Mouse (Mus musculus) heart, embryonic 12.5 days (tissue): ENCODE data around the gene Krtap3-3. TPM values are rescaled to one million over a fixed set of nuclear protein-coding genes. Genes with fewer than 3 reads are reported as not detected.

Experiments used
- polyA plus RNA-seq: library from polyadenylated mRNA; unstranded; fragments of >200 nt; fragmentation: Nextera tagmentation; extraction: Ambion mirVana; gene quantifications from 2 replicates; pipeline ENCODE4 v1.2.1, GENCODE M21; 2016

The Krtap3-3 gene
- polyA plus RNA-seq, 1 experiment from 2014 or later = not detected

Other genes with a start within 250 kb of the Krtap3-3 start
- not detected in 2 replicates for gene Krt25, start 227.9 kb downstream of the Krtap3-3 start, polyA plus RNA-seq
- gene Krt26, start 212.9 kb downstream of the Krtap3-3 start, polyA plus RNA-seq = not detected in 2 replicates
- gene Krt27, start 199.8 kb downstream of the Krtap3-3 start, polyA plus RNA-seq = 0.12 TPM in 1 of 2 replicates, not detected in the other
- gene Krt28, start 176.0 kb downstream of the Krtap3-3 start, polyA plus RNA-seq = 0.12 and 0.20 TPM in 2 replicates
- 16.6 and 18.8 TPM in 2 replicates for gene Krt10, start 161.5 kb downstream of the Krtap3-3 start, polyA plus RNA-seq
- not detected in 2 replicates for gene Krt12, start 128.6 kb downstream of the Krtap3-3 start, polyA plus RNA-seq
- 3.6 and 4.1 TPM in 2 replicates for gene Krt20, start 112.7 kb downstream of the Krtap3-3 start, polyA plus RNA-seq
- 0.27 and 0.52 TPM in 2 replicates for gene Krt23, start 57.7 kb downstream of the Krtap3-3 start, polyA plus RNA-seq
- not detected in 2 replicates for gene Krt39, start 29.5 kb downstream of the Krtap3-3 start, polyA plus RNA-seq
- gene Krt40, start 7.7 kb downstream of the Krtap3-3 start, polyA plus RNA-seq = not detected in 2 replicates
- gene Krtap3-2, start 6.0 kb upstream of the Krtap3-3 start, polyA plus RNA-seq = not detected in 2 replicates
- gene Gm11939, start 8.6 kb upstream of the Krtap3-3 start, polyA plus RNA-seq = not detected in 2 replicates
- gene Krtap3-1, start 15.8 kb upstream of the Krtap3-3 start, polyA plus RNA-seq = not detected in 2 replicates
- gene Krtap1-5, start 30.2 kb upstream of the Krtap3-3 start, polyA plus RNA-seq = not detected in 2 replicates
- not detected in 2 replicates for gene Krtap1-4, start 32.8 kb upstream of the Krtap3-3 start, polyA plus RNA-seq
- gene Krtap1-3, start 40.5 kb upstream of the Krtap3-3 start, polyA plus RNA-seq = not detected in 2 replicates
- not detected in 2 replicates for gene Krtap9-3, start 47.2 kb upstream of the Krtap3-3 start, polyA plus RNA-seq
- gene Gm11938, start 52.4 kb upstream of the Krtap3-3 start, polyA plus RNA-seq = not detected in 2 replicates
- not detected in 2 replicates for gene Gm11937, start 59.3 kb upstream of the Krtap3-3 start, polyA plus RNA-seq
- not detected in 2 replicates for gene Krtap2-4, start 64.0 kb upstream of the Krtap3-3 start, polyA plus RNA-seq
- gene Gm11562, start 69.6 kb upstream of the Krtap3-3 start, polyA plus RNA-seq = not detected in 2 replicates
- not detected in 2 replicates for gene Krtap4-1, start 77.4 kb upstream of the Krtap3-3 start, polyA plus RNA-seq
- not detected in 2 replicates for gene Krtap4-2, start 84.2 kb upstream of the Krtap3-3 start, polyA plus RNA-seq
- not detected in 2 replicates for gene Krtap4-7, start 93.2 kb upstream of the Krtap3-3 start, polyA plus RNA-seq
- gene Gm11555, start 99.4 kb upstream of the Krtap3-3 start, polyA plus RNA-seq = not detected in 2 replicates
- gene Gm11563, start 108.1 kb upstream of the Krtap3-3 start, polyA plus RNA-seq = not detected in 2 replicates
- gene Krtap4-6, start 115.1 kb upstream of the Krtap3-3 start, polyA plus RNA-seq = not detected in 2 replicates
- not detected in 2 replicates for gene Gm14190, start 139.9 kb upstream of the Krtap3-3 start, polyA plus RNA-seq
- not detected in 2 replicates for gene Gm14180, start 183.4 kb upstream of the Krtap3-3 start, polyA plus RNA-seq
- not detected in 2 replicates for gene Gm11595, start 222.0 kb upstream of the Krtap3-3 start, polyA plus RNA-seq
- gene Krtap4-8, start 229.8 kb upstream of the Krtap3-3 start, polyA plus RNA-seq = not detected in 2 replicates
- gene Krtap4-9, start 234.3 kb upstream of the Krtap3-3 start, polyA plus RNA-seq = not detected in 2 replicates
- not detected in 2 replicates for gene Gm11596, start 242.6 kb upstream of the Krtap3-3 start, polyA plus RNA-seq
- gene Gm11569, start 248.1 kb upstream of the Krtap3-3 start, polyA plus RNA-seq = not detected in 2 replicates